9 mouse cellular contexts compared by ENCODE assay signal in genomic region chr16:4289507-4289906, GRCm38 (mm10).
DNase-seq lines count a peak whose midpoint lies in the region; ATAC-seq and TF ChIP-seq lines count a peak whose summit lies in the region.
"Had no signal": no experiment of that assay in that cellular context is flagged by ENCODE, and none has a peak within 500 bp of the region (broad histone marks: within the 10 kb centered on the region; RNA-seq: fewer than 3 reads in every experiment).

No protein-coding gene starts in this region.

- H3K4me3 ChIP-seq in forebrain, postnatal 0 days (ENCODE audit: low read depth, low read length), result no peak overlapping the region
- no peak overlapping the region for H3K4me3 ChIP-seq in forebrain, embryonic 10.5 days
- no peak overlapping the region for H3K4me3 ChIP-seq in liver, embryonic 14.5 days (ENCODE audit: insufficient read depth in 1 of 2, low read depth in 2 of 2, low read length in 2 of 2)
- no peak overlapping the region for H3K4me3 ChIP-seq in liver, embryonic 12.5 days
- no peak overlapping the region for H3K4me3 ChIP-seq in intestine, embryonic 15.5 days (replicated peaks)
- H3K4me3 ChIP-seq in forebrain, embryonic 15.5 days, result no peak overlapping the region
- H3K4me3 ChIP-seq: midbrain, embryonic 10.5 days had no signal

- ATAC-seq in forebrain, postnatal 0 days, result no peak
- ATAC-seq in liver, embryonic 14.5 days (ENCODE audit: insufficient read depth), result no peak
- no peak for ATAC-seq in liver, embryonic 12.5 days
- ATAC-seq in intestine, embryonic 15.5 days, result no peak
- no peak for ATAC-seq in forebrain, embryonic 15.5 days (replicated peaks)

- peak; percentile 53 for TF ChIP-seq CTCF in forebrain, postnatal 0 days (IDR thresholded peaks at IDR 0.05; ENCODE audit: low read depth)
- peak; percentile 44; the same call in 1 of the 2 replicates for TF ChIP-seq CTCF in liver, embryonic 14.5 days (IDR thresholded peaks at IDR 0.05; ENCODE audit: low read depth)

- H3K9ac ChIP-seq in forebrain, postnatal 0 days, result no peak overlapping the region
- H3K9ac ChIP-seq in liver, embryonic 14.5 days (replicated peaks), result no peak overlapping the region
- no peak overlapping the region for H3K9ac ChIP-seq in liver, embryonic 12.5 days
- H3K9ac ChIP-seq in intestine, embryonic 15.5 days, result no peak overlapping the region
- H3K9ac ChIP-seq in forebrain, embryonic 15.5 days (replicated peaks), result no peak overlapping the region

- TF ChIP-seq EP300 in liver, embryonic 14.5 days (IDR thresholded peaks at IDR 0.05; ENCODE audit: low read depth), result no peak

- no peaks in the 10 kb centered on the region for H3K9me3 ChIP-seq in forebrain, postnatal 0 days (ENCODE audit: low read length)
- H3K9me3 ChIP-seq in forebrain, embryonic 10.5 days, result no peaks in the 10 kb centered on the region
- H3K9me3 ChIP-seq in liver, embryonic 14.5 days (ENCODE audit: control insufficient read depth, low read length), result no peaks in the 10 kb centered on the region
- H3K9me3 ChIP-seq in liver, embryonic 12.5 days (replicated peaks), result no peaks in the 10 kb centered on the region
- H3K9me3 ChIP-seq in intestine, embryonic 15.5 days, result no peaks in the 10 kb centered on the region
- no peaks in the 10 kb centered on the region for H3K9me3 ChIP-seq in forebrain, embryonic 15.5 days
- H3K9me3 ChIP-seq: midbrain, embryonic 10.5 days had no signal

- no peak overlapping the region for H3K4me2 ChIP-seq in forebrain, postnatal 0 days (ENCODE audit: low read depth)
- H3K4me2 ChIP-seq in liver, embryonic 14.5 days (ENCODE audit: low read depth), result no peak overlapping the region
- H3K4me2 ChIP-seq in liver, embryonic 12.5 days, result no peak overlapping the region
- no peak overlapping the region for H3K4me2 ChIP-seq in intestine, embryonic 15.5 days (replicated peaks)
- H3K4me2 ChIP-seq in forebrain, embryonic 15.5 days (replicated peaks), result no peak overlapping the region

- peaks cover 20% of the 10 kb centered on the region for H3K36me3 ChIP-seq in forebrain, postnatal 0 days (ENCODE audit: insufficient read depth)
- no peaks in the 10 kb centered on the region for H3K36me3 ChIP-seq in forebrain, embryonic 10.5 days (replicated peaks)
- H3K36me3 ChIP-seq in liver, embryonic 14.5 days (replicated peaks; ENCODE audit: control insufficient read depth, insufficient read depth, low read depth), result no peaks in the 10 kb centered on the region
- H3K36me3 ChIP-seq in liver, embryonic 12.5 days, result no peaks in the 10 kb centered on the region
- H3K36me3 ChIP-seq in intestine, embryonic 15.5 days, result no peaks in the 10 kb centered on the region
- peaks cover 5% of the 10 kb centered on the region; the same call in 1 of the 2 replicates for H3K36me3 ChIP-seq in forebrain, embryonic 15.5 days
- H3K36me3 ChIP-seq: midbrain, embryonic 10.5 days had no signal

- DNase-seq in forebrain, postnatal 0 days, result peak; percentile 35
- DNase-seq in forebrain, embryonic 10.5 days (ENCODE audit: extremely low spot score, low spot score), result no peak
- DNase-seq in liver, embryonic 14.5 days (ENCODE audit: low read depth in 3 of 3, low spot score in 3 of 3), result no peak
- peak; percentile 63 for DNase-seq in R1 (ENCODE audit: low read depth, low spot score)
- DNase-seq in retina, embryonic 14.5 days (ENCODE audit: low spot score), result peak; percentile 35

- H3K27ac ChIP-seq in forebrain, postnatal 0 days (ENCODE audit: low read depth, low read length), result no peak overlapping the region
- H3K27ac ChIP-seq in forebrain, embryonic 10.5 days, result no peak overlapping the region
- H3K27ac ChIP-seq in liver, embryonic 14.5 days, result no peak overlapping the region
- H3K27ac ChIP-seq in liver, embryonic 12.5 days, result no peak overlapping the region
- no peak overlapping the region for H3K27ac ChIP-seq in intestine, embryonic 15.5 days
- H3K27ac ChIP-seq in forebrain, embryonic 15.5 days (replicated peaks), result no peak overlapping the region
- H3K27ac ChIP-seq: midbrain, embryonic 10.5 days had no signal

- H3K27me3 ChIP-seq in forebrain, postnatal 0 days (ENCODE audit: insufficient read depth, low read length), result no peaks in the 10 kb centered on the region
- H3K27me3 ChIP-seq in forebrain, embryonic 10.5 days (ENCODE audit: poor library complexity, severe bottlenecking), result no peaks in the 10 kb centered on the region
- H3K27me3 ChIP-seq in liver, embryonic 14.5 days (ENCODE audit: control insufficient read depth, insufficient read depth, low read length), result no peaks in the 10 kb centered on the region
- no peaks in the 10 kb centered on the region for H3K27me3 ChIP-seq in liver, embryonic 12.5 days (replicated peaks)
- no peaks in the 10 kb centered on the region for H3K27me3 ChIP-seq in intestine, embryonic 15.5 days (replicated peaks)
- H3K27me3 ChIP-seq in forebrain, embryonic 15.5 days, result no peaks in the 10 kb centered on the region

- no peaks in the 10 kb centered on the region for H3K4me1 ChIP-seq in forebrain, postnatal 0 days (ENCODE audit: insufficient read depth)
- no peaks in the 10 kb centered on the region for H3K4me1 ChIP-seq in forebrain, embryonic 10.5 days
- H3K4me1 ChIP-seq in liver, embryonic 14.5 days (replicated peaks; ENCODE audit: control insufficient read depth in 2 of 2, insufficient read depth in 2 of 2, low read length in 1 of 2), result no peaks in the 10 kb centered on the region
- no peaks in the 10 kb centered on the region for H3K4me1 ChIP-seq in liver, embryonic 12.5 days
- no peaks in the 10 kb centered on the region for H3K4me1 ChIP-seq in intestine, embryonic 15.5 days (replicated peaks)
- H3K4me1 ChIP-seq in forebrain, embryonic 15.5 days, result no peaks in the 10 kb centered on the region
- H3K4me1 ChIP-seq: midbrain, embryonic 10.5 days had no signal

Comparison
In these comparisons a context has a peak if more than half of its experiments do, and no peak if none do; other contexts are left out.
1. DNase-seq: peak in forebrain, postnatal 0 days (single experiment), R1 (single experiment) and retina, embryonic 14.5 days (single experiment); none in forebrain, embryonic 10.5 days (single experiment) and liver, embryonic 14.5 days (0 of 3).